Mouse (Mus musculus) A20 (cell line): Measurements from ENCODE around the gene Zp2.

Experiments
- DNase-seq: peaks from one replicate; pipeline ENCODE4 v3.0.0-alpha.2; 2011; ENCODE audit warnings: low read depth, low spot score

Zp2 gene

DNA sequence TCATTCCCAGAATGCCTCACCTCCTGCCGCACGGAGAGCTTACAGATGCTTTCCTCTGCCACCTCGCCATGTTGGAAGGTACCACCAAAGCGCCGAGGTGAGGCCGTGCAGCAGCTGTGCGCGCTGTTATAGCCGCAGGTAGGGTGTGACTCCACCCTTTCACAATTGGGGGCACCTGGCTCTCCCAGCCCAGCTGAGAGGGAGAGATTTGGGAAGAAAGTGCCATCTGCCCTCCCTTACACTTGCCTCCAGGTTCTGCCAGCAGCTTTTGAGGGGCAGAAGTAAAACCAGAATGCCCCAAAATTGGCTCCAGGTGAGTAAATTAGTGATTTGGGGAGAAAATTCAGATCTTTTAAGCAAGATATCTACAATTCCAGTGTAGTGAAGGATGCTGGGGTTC lies at the start of gene Zp2:
TSS of gene Zp2 (minus strand) at position 101 of the 400 bp plus-strand sequence.
- no peak for DNase-seq

DNA sequence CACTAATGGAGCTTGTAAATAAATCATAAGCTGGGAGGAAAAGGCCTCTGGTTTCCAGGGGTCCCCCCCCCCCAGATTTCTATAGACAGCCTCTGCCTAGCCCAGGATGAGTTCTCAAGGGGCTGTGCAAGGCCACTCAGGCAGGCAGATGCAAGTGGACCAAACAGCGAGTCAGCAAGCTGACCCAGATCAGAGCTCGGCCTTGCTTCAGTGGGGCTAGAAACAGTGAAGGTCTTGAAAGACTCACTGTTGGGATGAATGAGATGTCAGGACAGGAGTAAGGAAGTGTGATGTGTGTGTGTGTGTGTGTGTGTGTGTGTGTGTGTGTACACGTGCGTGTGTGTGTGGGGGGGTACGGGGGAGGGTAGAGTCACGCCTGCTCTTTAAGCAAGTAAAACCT lies 47.7 kb upstream of the Zp2 start:
- DNase-seq = no peak

DNA sequence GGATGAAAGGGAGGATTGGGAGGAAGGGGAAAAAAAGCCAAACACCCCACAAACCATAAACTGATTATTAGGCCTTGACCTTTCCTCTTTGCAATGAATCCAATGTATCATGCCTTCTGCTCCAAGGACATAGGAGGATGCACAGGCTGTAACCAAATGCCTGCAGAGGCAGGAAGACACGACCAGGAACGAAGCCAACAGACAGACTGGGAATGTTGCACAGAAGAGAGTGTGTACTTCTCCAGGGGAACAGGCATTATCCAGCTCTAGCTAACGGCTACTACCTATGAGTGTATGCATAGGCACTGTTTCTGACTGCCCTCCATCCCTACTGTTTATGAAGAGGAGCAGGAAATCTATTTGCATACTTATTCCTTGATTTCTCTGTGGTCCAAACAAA lies 47.1 kb upstream of the Zp2 start:
- no peak for DNase-seq

DNA sequence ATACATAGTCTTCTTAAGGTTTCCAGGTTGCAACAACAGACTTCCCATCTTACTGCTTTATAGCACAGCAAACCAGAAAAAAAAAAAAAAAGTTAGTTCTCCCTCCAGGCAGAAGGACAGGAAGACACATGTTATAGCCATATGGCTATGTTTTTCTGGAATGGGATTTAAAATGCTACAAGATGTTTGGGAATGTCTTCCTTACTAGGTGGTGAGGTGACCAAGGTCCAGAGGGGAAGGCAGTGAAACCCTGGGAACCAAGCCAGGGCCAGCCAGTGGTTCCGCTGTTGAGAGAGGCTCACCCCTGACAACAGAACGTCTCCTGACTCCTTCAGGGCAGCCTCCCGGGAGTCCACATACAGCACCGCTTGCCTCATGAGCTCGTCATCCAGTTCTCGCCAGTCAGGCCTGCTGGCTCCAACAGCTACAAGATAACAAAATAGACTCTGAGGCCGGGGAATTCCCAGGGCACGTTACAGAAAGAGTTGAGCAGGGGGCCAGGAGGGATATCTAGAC lies 45.1 kb upstream of the Zp2 start:
- no peak for DNase-seq

DNA sequence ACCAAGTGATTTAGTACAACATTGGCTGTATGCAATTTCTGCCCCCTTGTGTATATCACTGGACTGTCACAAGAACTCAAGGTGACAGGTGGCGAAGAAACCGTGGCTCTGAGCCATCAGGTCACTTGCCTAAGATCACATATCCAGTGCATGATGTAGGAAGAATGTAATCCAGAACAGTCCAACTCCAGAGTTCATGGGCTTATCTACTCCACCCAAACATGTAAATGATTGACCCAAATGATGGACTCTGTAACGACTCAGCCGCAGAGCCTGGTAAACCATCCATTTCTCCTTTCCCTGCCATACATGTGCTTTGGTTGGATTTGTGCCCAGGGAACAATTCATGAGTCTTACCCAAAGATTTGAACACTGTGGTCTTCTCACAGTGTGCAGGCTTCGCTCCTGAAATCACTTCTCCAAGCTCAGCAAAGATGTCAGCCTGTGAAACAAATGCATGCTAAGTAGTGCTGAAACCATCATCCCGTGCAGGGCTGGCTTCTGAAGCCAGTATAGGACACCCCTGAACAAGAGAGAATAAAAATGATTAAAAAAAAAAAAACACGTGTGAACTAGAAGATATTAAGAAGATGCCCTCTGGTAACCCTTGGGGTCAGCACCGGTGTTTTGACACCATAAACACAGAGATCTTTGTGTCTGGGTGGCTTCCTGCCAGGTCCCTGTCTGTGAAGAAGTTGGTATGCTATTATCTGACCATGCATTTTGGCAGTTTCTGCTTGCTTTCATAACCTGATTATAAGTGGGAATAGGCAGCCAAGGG lies 44.5 kb upstream of the Zp2 start:
- DNase-seq = no peak

DNA sequence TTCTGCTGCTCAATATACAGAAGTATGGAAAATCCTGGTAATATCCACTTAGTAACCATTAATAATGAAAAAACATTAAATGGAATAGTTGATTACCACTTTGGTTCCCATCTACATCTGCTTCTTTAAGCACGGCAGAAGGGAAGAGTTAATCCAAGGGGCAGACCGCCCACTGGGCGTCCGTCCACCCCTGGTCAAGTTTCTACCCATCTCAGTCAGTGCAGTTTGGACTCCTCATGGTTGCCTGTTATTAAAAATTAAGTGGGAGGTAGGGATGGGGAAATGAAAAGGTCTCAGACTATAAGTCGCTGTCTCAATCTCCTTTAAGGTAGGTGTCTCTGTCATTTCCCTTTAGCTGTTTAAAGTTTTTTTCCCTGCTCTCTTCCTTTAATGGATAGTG lies 43.9 kb upstream of the Zp2 start:
- DNase-seq = no peak

DNA sequence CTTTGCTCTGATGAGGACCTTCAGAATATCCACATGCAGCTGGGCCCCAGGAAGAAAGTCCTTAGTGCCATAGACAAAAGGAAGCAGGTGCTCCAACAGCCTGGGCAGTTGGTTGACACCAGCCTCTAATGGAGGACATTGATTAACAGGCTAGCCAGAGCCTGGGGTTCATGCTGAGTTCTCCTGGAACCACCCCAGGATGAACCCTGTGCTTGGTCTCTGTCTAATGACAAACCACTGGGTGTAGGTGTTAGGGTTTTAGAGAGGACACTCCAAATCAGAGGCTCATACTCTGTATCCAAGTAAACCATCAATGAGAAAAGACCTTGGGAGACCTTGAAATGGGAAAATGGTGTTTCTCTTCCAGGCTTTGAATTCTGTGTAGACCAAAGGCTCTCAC lies 37.8 kb upstream of the Zp2 start:
- DNase-seq = no peak

DNA sequence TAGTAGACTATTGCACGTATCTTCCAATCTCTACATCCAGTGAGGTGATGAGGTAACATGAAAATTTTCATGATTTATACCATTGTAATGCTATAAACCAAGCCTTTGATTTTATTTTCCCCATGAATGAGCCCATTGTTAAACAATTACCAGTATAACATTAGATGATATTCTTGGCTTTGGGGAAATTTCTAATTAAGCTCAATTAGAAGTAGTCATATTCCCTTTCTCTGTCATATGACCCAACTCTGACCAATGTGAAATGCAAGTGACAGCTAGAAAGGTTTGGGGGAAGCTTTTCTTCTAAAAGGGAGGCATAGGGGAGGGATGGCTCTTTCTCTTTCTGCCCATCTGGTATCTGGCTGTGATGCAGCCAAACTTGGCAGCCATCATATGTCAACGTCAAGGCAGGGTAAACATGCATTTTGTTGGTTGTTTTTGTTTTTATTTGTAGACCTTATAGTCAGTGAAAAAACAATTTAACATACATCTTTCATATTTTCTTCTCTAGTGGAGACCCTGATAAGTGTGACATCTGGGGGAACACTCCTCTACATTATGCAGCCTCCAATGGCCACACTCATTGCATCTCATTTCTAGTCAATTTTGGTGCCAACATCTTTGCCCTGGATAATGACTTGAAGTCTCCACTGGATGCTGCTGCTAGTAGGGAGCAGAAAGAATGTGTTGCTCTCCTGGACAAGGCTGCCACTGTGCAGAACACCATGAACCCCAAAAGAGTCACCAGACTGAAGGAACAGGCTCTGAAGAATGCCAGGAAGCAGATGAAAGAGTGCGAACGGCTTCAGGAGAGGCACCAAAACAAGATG lies 36.5 kb upstream of the Zp2 start:
- DNase-seq = no peak

DNA sequence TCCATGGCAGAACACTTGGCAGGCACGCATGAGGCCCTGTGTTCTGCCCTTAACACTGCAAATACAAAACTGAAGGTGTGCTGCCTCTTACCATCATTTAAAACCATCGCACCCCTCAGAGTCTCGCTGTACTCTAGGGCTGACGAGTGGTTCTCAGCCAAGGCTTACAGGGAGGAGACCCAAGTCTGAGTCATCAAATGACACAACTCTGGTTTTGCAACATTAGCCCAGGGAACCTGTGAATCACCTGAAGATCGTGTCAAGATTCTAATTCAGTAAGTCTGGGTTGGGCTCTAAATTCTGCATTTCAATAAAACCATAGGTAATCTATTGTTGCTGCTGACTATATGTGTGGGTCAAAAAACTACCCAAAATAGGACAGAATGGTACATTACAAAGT lies 35.5 kb upstream of the Zp2 start:
- no peak for DNase-seq

DNA sequence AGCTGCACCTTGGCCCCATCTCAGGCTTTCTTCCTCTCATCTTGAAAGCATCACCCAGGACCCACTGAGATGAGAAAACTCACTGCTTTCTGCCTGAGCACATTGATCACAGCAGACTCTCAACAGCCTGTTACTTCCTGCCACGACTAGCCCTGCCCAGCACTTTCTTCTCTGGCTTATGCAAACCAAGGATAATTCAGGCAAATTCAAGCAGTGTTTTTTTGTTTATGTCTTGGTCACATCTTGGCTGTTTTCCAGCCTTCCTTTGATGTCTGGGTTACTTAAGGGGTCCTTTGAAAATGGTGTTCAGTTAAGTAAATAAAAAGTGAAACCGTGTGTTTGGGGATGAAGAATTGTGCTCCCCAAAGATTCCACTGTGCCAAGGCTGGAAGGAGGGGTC lies 33.8 kb upstream of the Zp2 start:
- DNase-seq = no peak

DNA sequence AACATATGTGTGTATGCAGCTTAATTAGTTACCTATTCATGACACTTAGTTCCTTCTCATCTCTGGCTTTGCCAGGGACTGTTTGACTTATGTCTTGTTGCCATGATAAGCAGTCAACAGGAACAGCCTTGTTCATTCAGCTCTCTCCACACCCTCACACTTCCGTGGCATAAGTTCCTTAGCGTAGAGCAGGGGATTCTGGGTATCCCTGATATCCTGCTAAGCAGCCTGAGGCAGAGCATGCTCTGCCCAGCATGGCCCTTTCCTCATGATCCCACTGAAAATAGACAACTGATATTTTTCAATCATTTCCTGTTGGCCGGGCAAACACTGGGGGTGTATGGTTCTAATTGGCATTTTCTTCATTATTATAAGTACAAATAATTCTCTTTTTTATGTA lies 32.5 kb upstream of the Zp2 start:
- no peak for DNase-seq

DNA sequence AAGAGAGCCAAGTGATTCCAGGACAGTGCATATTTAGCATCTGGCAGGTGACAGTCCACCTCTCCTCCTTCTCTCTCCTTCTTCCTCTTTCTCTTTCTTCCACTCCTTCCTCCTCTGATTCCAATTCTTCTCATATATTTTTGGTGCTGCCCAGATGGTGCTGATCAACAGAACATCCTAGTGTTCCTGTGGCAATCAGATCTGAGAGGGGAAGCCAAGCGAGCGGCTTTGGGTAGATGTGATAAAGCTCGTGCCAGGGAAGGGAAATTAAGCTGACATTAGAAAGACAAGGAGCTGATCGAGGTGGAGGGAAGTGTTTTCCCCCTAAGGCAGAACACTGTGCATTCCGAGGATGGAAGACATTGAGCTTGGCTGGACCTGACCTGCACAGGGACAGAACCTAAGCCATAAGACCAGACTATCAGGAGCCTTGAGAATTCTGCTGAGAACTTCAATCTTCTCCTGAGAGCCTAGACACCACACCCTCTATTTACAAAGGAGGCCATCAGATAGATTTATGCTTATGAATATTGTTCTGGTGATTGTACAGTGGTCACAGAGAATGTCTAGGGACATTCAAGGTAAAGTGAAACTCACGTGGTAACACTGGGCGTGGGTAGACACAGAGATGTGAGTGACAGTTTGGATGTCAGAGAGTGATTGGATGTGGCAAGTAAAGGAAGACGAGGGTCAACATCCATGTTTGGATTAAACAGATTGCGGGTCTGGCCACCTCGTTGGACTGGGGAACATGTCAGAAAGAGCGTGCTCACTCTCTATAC lies 29.8 kb upstream of the Zp2 start:
- DNase-seq = no peak

DNA sequence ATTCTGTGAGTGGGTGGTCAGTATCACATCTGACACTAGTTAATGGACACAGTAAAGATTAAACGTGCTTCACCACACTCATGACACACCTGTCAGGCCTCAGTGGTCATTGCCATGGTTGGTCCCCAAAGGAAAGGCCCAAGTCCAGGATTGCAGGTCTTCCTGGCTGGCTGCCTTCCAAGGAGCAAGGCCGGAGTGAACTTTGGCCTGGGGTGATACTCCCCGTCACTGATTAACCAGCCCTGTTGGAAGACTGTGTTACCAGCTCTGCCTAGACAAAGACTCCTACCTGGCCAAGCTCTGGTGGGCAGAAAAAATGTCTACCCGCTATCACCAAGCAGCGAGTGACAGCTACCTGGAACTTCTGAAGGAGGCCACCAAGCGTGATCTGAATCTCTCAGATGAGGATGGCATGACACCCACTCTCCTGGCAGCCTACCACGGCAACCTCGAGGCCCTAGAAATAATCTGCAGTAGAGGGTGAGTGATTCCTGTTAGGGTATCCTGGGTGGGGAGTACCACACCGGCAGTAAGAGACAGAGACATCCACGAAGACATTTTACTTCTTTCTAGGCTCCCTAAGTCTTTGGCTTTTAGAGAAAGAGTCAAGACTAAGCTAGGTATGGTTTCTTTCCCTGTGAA lies 28.6 kb upstream of the Zp2 start, which contains the start of gene Anks4b:
TSS of gene Anks4b (plus strand) at position 256 of the 642 bp plus-strand sequence.
- DNase-seq = no peak

DNA sequence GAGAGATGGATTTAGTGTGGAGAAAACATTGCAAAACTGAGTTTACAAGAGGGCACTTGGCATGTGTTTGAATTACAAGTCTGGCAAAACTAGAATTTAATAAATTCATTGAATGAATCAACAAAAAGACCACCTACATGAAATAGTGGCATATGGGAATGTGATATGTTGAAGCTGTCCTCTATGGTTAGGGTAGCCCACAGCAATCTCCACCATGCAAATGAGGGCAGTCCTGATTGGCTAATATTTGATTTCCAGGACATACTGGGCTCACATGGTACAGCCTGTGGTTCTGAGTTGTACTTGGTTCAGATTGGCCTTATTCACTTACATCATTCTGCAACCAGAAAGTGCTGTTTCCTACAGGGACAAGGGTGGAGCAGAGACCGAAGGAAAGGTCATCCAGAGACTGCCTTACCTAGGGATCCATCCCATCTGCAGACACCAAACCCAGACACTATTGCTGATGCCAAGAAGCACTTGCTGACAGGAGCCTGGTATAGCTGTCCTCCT lies 27.2 kb upstream of the Zp2 start:
- no peak for DNase-seq

DNA sequence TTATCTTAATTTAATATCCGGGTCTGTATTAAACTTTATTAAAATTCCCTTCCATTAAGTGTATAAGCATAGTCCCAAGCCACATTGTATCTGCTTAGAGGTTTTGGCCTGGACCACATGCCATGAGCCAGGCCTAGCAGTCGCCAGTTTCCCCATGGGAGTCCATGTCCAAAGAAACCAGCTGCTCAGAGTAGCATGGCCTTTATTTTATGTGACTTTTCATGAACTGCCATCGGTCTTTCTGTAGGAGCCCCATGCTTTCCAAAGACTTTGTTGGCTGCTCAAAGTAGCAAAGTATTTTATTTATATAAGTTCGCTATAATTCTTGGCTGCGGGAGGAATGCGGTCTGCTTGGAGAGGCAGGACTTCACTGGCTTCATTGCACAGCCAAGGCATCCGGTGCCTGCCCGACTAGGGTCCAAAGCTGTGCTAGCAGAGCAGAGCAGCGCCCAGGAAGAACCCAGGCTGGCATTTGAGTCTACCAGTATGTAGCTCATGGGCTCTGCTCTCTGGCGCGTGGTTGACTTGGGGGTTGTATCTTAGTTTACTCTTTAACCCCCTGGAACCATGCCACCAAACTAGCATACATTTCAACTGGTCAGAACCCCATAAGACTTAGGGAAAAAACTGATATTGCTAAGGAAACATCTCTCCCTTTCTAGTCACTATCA lies 18.6 kb upstream of the Zp2 start:
- no peak for DNase-seq

DNA sequence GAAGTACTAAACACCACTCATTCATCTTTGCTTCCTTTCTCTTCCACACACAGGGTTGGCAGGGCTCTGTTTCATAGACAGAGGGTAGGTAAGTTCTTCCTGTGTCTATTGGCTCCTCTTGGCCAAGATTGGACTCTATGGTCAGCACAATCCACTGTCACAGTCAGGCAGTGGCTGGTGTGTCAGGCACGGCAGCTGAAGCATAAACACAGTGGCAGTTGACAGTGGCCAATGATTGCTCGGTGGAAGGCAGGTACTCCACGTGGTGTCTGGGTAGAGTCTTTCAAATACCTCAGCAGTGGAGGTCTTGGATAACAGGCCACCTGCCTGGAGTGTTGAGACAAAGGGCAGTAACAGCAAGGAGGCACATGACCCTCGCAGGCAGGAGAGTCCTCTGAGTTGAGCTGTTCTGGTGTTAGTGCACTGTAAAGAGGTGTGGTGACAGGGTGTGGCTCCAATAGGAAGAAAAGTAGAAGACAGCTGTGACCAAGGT lies 13.1 kb upstream of the Zp2 start:
- no peak for DNase-seq

DNA sequence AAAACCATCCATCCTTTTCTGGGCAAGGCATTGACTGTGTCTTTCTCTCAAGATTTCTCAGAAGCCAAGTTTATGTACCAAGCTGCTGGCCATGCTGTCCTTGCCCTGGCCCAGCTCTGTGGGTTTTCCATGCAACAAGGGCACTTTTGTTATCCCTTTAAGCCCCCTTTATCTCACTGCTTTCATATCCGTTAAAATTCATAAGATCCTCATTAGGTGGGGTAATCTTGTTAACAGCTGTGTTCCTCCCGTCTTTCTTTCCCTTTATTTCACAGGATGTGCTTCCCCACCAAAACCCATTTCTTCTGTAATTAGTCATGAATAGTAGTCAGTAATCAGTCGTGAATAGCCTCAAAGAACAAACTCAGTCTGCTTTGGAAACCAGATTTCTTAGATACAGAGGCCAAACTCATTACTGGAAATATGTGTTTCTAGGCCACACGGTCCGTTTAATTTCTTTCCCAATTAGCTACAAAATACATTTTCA lies 12.5 kb upstream of the Zp2 start:
- DNase-seq = no peak

DNA sequence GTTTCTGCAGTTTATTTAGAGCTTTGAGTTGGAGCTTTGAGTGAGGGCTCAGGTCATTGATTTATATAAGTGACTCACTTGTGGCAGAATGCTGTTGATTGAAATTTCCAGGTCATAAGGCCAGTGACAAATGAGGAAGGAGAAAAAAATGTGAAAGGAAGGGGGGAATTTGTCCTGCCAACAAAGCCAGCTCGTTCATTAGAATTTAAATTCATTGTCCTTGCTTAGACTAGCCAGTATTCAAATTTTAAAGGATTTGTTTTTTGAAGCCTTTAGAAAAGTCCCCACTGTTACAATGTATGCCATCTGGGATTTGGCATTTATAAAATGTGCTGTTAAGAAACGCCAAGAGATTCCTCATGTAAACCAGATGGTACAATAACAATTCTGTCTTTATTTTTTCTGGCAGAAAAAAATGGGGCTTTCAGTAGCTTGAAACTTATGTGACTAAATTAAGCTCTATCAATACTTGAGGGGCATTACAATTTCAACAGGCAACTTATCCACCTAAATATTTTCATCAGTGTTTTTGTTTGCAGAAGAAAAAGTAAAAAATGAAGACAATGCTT lies 11.8 kb upstream of the Zp2 start:
- DNase-seq = no peak

DNA sequence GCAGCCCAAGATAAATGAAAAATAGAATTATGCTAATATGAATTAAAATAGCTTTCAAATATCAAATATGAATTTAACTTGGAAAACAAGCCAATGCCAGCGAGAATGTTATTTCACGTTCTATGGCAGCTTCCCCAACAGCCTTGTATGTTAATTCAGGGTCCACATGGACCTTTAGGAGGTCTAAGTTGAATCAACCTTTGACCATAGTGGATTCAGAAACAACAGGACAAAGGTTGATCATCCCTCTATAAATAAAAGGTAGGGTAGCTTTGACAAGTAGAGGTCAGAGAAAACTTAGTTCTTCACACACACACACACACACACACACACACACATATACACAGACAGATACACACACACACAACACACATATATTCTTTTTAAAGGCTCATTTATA lies 5.8 kb upstream of the Zp2 start:
- peak; percentile 5 for DNase-seq

DNA sequence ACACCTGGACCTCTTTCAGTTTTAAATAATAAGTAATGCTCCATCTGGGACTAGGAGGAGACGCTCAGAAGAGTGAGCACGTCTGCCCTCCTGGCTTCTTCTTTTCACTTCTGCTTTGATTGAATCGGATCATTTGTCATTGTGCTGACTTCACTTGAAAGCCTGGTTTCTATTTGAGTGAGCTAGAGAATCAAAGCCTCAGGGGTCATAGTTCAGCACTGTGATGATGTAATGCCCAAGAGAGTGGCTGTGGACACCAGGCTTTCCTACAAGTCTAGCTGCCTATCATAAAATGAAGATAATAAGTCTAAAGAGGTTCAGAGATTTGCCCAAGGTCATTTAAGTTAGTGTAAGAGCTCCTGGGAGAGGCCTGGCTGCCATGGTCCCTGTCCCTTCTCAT lies 5.2 kb upstream of the Zp2 start:
- peak; percentile 84 for DNase-seq
